Mouse (Mus musculus): ENCODE measurements around the gene Ralgapa2.

The Ralgapa2 gene

DNA sequence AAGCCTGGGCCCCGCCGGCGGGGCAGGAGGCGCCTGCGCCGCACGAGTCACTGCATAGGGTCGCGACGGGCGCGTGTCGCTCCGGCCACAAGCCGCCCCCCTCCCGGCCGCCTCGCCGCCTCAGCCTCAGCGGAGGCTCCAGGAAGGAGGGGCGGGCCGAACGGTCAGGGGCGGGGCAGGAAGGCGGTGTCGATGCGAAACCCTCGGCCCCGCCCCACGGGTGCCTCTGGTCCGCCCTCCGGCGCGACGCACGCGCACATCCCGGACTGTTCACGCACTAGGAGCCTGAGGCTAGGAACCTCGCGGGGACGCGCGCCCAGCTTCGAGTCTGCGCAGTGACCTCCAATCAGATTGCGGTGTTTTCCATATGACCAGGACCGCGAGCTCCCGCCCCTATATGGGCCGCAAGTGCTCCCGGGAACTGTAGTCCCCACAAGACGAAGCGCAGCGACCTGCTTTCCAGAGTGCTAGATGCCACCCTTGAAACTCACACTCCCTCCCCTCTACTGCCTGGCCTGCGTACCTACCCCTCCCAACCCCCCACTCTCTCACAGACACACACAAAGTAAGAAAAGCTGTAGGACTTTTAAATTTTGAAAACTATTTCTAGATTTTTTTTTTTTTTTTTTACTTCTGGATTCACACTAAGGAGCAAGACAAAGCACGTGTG, at the start of gene Ralgapa2:
TSS of gene Ralgapa2 (minus strand) at position 434 of the 670 bp plus-strand sequence.
- DNase-seq (ENCODE audit: low spot score) = peak; percentile 99

DNA sequence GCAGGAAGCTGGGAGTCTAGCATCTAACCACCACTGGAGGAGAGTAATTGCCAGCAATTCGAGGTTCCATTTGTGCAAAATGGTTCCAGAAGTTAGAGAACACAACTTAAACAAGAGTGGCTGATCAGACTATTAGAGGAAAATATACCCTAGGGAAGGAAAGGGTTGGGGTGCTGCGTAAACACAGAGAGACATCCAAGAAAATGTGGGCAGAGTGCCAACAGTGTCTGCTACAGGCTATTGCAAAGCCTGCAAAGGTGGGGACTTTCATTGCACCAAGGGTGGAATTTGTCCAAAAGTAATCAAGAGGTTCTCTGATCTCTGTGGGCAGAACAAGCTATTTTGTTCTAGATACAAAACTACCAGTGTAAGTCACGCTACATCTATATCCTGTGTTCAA, 49.4 kb upstream of the Ralgapa2 start:
- DNase-seq (ENCODE audit: low spot score) = no peak

DNA sequence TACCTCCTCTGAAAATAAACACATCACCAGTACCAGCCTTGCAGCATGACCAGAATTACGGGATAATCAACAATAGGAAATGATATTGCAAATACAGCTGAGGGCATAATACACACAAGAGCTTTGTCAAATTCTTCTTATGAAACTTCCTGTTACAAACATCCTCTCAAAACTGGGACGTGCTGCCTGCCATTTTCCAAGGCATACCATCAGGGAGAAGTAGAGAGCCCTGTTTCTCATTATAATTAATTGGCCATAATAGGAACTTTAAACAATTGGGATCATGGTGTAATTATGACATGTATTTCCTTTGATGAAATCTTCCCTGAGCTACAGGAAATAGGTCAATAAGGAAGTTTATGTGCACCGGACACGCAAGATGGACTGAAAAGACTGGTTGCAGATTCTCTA, 48.5 kb upstream of the Ralgapa2 start:
- no peak for DNase-seq (ENCODE audit: low spot score)

DNA sequence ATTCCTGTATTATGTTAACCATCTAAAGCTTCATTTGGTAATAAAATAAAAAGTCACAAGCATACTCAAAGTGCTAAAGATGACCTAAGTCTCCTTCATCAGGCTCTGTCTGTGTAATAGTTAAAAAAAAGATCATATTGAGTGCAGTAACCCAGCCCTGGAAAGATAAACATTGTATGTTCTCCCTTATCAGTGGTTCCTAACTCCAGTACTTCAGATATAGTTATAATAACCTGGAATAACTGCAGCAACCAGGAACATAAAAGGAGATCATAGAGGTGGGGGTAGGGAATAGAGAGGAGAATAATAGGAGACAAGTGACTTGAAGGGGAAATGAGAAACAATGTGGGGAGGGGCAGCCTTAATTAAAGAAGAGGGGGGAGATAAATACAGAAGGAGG, 44.0 kb upstream of the Ralgapa2 start:
- DNase-seq (ENCODE audit: low spot score) = no peak

DNA sequence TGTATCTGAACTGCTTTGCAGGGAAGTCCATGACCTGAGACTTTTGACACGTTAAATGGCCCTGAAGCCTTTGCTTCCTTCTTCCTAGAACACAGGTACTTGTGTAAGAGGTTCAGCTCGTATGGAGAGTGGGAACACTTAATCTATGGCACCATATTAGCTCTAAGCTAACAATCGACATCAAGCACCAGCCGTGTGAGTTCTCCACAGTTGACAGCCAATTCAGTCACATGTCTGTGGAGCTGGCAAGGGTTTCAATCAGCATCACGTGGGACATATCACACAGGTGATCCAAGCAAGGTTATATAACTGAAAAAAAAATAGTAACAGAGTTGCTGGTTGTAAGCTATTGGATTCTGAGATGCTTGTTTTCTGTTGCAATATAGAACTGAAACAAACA, 43.2 kb upstream of the Ralgapa2 start:
- DNase-seq (ENCODE audit: low spot score) = no peak

DNA sequence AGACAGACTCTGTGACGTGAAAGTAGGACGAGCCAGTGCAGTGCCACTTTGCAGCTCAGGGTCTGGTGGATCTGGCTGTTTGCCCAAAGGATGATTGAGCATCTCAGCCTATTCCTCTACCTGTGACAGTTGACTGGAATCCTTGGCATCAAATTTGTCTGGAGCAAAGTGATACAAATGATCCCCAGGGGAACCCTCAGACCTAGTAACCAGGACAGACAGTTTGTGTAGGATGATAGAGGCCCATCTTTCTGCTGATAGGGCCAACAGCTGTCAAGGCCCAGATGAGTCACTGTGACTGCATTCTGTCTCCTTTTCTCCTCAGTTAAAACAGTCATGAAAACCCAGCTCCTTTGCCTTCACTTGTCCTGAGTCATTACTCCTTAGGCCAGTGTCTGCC, 41.6 kb upstream of the Ralgapa2 start:
- no peak for DNase-seq (ENCODE audit: low spot score)

DNA sequence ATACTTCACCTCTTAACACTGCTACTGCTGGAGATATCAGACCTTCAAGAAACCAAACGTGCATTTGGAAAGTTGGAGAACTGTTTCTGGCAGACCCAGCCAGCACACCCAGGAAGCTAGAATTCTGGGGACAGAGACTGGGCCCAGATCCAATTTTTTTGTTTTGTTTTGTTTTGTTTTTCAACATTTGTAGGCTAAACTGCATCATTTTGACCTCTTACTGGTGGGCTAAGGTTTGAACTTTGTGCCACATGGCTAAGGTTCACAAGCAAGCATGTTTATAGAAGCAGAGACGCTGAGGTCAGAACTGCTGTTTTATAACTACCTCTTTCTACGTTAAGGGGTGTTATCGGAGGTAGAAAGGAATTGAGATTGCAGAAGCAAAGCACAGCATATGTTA, 39.7 kb upstream of the Ralgapa2 start:
- no peak for DNase-seq (ENCODE audit: low spot score)

DNA sequence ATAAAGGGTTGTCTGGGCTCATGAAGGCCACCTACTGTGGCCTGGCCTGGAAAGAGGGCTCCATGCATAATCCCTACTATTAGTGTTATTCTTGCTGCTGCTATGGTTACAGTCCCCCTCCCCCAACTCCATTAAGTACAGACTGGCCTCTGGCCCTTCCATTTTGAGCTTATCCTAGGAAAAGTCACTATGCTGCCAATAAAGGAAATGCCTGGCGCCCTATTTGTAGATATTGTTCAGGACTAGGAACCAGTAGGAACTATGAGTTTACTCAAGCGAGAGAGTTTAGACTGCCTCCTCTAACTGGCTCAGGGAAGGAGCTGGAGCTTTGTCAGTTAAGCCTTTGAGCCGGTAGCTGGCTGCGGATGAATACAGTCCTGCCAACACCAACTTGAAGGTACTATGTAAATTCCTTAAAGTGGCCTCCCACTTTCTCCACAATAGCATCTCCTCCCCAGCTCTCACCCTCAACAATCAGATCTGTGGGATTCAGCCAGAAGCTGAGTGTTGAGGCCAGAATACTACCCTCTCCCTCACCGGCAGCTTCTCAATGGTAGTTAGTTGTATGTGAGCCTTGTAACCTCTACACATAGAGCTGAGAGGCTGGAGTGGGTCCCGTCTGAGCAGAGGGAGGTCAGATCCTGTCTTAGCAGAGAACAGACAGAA, 37.1 kb upstream of the Ralgapa2 start:
- DNase-seq (ENCODE audit: low spot score) = no peak

DNA sequence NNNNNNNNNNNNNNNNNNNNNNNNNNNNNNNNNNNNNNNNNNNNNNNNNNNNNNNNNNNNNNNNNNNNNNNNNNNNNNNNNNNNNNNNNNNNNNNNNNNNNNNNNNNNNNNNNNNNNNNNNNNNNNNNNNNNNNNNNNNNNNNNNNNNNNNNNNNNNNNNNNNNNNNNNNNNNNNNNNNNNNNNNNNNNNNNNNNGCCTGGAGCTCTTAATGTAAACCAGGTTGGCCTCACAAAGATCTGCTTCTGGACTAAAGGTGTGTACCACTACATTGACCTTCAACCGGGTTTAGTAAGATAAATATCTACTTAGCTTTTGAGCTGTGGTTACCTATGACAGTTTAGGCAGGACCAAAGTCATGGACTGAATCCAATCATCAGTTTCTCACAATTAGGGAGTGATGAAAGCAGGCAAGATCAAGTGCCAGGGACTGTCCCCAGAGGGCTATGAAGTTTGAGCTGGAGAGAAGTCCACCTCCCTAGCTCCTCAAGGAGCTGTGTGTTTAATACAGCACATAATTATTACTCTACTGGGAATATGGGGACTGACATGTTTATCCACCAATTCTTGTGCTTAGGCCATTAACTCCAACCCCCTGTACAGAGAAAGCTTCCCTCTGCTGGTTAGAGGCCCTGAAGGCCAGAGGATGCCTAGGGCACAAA, 32.1 kb upstream of the Ralgapa2 start:
- DNase-seq (ENCODE audit: low spot score) = no peak

DNA sequence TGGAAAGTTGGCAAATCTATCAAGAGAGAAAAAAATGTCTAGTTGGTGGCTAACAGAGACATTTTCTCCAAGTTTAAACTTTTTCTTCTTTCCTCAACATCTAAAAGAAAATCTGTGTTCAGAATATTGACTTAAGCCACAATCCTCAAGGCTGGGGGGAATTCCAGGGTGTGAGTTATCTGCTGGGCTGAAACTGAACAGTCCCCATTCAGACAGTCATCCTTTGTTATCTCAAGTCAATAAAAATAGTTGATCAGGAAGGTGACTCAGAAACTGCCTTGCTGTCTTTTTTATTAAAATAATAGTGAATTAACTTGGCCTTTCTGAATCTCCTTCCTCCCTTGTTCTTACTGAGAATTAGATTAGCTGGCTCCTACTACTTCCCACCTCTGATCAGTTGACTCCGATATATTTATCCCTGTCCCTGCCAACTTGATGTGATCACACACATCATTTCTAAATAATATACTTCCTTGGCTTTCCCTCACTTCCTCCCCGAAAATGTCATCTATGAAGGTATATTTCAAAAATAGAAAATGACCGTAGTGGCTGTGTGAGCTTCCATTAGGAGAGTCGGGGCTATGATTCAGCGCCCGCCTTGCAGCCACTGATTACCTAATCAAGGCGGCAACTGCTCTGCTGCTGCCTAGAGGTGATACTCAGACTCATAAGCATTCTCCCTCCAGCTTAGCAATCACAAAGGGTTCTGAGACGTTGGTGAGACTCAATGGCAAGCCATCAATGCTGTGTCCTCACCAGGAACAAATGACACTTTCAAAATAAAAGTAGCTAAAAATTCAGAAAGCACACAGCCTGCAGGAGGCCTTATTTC, 21.2 kb upstream of the Ralgapa2 start:
- no peak for DNase-seq (ENCODE audit: low spot score)

DNA sequence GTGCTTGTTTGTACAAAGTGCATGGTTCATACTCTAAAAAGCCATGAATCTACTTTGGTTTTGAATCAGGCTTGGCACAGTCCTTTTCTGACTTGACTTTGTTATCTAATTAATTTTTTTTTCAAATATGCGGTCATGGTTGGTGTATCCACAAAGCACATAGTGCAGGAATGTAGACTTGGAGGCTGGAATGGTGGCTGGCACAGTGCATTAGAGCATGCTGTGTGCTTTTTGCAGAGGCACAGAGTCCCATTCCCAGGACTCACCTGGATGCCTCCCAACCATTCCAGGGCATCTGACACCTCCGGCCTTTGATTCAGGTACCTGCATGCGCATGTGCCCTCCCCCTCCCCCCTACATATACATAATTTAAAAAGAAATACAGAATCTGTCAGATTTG, 20.3 kb upstream of the Ralgapa2 start:
- DNase-seq (ENCODE audit: low spot score) = no peak

DNA sequence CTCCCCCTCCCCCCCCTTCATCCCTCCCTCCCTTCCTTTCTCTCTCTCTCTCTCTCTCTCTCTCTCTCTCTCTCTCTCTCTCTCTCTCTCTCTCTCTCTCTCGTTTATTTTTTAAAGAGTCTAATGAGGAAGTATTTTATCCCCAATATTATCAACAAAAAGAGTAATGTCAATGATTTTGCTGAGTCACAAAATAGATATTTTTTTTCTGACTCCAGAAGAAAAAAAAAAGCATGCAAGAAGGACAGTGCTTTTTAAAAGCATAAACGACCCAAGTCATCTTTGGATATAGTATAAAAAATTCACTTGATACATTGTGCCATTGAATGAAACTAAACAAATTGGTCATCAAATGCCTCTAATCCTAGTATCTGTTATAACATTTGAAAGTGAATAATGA, 13.3 kb upstream of the Ralgapa2 start:
- DNase-seq (ENCODE audit: low spot score) = no peak

DNA sequence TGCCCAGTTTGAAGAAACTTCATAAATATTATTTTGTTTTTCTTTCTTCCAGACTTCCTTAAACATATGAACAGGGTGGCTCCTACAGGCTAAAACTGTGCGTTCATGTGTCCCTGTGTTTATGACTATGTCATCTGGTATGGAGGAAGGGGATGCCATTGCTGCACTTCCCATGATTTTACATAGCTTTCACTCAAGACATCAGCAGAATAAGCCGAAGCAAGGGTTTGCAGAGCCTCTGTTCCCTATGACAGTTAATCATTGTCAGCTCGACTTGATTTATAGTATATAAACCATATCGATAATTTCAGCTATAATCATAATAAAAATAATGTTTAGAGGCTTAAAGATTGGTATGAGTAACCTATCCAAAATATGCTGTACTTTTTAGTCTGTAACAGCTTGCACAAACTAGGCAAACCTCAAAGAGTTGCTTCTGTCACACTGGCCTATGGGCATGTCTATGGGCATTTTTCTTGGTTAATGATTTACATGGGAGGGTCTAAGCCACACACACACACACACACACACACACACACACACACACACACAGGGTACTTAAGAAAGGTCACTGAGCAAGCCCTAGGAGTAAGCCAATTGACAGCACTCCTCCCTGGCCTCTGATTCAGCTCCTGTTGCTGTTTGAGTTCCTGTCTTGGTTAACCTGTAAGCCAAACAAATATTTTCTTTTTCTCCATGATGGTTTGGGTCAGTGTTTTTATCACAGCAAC, 12.7 kb upstream of the Ralgapa2 start:
- DNase-seq (ENCODE audit: low spot score) = no peak

DNA sequence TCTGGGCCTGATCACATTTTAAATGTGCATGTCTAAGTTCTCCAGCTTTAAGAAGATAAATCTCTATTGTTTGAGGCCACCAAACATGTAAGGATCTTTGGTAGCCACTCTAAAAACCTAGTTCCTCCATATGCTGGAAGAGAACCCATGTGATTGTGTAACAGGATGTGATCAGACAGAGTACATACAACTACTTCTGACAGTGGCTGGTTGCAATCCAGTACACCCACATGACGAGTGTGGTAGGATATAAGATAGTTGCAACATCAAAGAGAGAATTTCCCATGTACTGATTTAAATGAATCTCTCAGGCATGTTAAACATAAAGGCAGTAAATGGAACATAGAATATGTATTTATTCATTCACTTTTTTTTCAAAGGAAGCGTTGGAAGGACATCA, 4.8 kb upstream of the Ralgapa2 start:
- no peak for DNase-seq (ENCODE audit: low spot score)

DNA sequence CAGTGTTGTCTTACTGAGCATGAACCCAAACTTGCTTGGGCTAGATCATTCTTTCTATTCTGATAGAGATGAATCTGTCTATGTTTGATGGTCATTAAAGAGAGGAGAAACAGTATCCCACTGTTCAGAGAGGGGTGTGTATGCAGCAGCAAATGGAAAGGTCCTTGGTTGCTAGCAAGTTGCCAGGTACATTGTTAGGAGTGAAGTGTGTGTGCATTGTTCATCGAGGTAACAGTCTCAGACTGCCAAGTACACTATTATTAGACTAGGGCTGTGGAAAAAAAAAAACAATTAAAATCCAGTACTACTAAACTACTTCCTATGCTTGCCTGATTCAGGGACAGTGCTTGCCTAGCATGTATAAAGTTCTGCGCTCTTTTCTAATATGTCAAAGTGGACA, 2.9 kb upstream of the Ralgapa2 start:
- no peak for DNase-seq (ENCODE audit: low spot score)

DNA sequence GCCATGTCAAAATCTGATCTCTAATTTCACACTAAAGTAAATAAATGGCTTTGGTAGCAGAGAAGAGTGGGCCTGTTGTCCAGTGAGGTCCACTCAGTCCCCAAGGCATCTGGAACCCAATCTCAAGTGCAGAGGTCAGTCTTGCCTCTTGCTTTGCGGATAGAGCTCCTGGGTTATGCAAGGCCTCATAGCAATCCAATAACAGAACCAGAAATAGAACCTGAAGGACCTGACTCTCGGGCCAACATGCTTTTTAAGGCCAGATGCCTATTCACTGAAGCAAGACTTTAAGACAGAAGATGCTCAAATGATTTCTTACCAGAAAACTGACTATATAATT, 407 bp upstream of the Ralgapa2 start:
- DNase-seq (ENCODE audit: low spot score) = no peak

DNA sequence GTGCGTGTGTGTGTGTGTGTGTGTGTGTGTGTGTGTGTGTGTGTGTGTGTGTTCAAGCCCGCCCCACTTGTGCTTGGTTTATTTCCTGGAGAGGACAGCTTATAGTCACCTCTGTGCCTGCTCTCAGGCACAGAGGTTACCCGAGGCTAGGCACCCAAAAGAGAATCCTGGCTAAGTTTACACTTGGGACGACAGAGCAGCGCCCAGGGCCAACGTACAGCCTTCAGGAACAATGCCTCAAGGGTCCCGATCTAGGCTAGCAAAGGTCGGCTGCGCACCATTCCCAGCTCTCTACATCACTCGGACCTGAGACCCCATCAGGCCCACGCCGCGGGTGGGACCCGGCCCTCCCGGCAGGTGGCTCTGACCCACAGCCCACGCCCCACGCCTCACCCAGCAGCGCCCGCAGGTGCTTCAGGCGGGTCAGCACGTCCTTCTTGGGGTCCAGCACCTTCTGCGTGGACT, 711 bp downstream of the Ralgapa2 start:
- no peak for DNase-seq (ENCODE audit: low spot score)

DNA sequence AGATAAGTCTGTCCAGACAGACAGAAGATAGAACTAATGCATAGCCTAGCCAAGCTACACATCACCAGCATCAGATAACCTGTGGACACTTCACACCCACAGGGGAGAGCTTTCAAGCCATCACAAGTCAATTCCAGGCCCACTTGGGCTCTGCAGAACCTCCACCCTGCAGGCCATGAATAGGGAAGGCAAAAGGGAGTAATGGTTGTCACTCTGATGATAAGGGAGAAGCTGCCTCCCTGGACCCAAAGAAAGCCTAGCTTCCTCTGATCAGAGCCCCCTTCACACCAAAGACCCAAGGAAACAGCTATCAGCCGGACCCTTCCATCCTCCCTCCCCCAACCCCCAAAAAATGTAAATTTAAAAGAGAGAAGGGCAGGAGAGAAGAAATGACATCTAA, 1.4 kb downstream of the Ralgapa2 start:
- DNase-seq (ENCODE audit: low spot score) = no peak

DNA sequence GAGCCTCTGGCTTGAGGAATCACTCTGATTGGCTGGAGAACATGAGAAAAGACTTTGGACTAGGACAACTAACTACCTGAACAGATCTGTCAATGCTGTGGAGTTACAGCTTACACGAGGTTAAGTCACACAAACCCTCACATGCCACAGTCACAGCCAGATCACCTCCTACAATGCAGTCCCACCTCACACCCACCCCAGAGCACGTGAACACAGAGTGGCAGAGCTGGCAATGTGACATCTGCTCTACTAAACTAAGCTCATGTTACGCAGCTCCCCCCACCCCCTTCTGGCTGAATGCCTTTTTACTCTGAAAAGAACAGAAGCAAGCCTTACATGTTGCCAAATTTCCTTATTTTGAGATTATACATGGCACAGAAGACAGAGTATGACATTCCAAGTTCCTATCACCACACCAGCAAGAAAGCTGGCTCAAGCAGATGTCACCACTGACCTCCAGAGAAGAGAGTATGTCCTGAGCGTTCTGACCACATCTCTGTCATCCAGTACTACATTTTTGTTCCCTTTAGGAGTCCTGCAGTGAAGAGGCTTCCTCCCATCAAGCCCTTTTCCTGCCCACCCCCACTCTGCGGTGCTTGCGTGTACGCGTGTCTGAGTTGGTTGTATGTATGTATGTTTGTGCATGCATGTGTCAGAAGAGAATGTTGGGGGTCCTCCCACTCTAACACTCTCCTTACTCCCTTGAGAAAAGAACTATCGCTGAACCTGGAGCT, 9.4 kb downstream of the Ralgapa2 start:
- no peak for DNase-seq (ENCODE audit: low spot score)

DNA sequence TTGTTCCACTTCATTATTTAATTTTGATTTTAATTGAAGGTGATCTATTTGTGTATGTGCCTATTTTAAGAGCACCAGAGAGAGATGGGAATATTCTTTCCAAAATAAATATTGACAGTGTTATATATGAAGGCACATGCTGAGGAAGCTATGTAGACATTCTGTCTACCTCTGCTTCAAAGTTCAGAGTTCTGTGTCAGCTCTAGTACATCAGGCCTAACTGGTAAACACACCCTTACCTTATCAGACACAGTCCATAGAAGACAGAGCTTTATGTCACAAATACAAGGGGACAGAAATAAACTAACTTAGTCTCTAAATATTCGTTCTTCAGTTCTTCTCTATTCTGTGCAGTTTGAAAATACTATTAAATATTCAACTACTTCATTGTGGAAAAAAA, 12.1 kb downstream of the Ralgapa2 start:
- DNase-seq (ENCODE audit: low spot score) = no peak

DNA sequence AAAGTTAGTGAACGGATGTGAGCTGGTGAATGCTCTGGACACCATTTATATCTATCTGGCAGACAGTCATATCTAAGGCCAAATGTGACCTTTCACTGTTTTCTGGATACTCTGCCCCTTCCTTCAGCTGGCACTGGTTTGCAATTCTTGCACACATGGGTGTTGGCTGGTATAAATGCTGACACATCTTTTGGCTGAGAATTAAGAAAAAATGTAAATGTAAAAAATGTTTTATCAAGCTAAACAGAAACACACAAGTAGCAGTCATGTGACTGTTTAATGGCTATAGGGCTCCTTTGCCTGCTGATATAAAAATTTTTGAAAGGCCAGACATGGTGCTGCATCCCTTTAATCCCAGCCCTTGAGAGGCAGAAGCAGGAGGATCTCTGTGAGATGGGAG, 13.0 kb downstream of the Ralgapa2 start:
- DNase-seq (ENCODE audit: low spot score) = no peak

Measured in spleen, adult 12 weeks (tissue).